Mouse (Mus musculus) liver, embryonic 14.5 days (tissue): ENCODE measurements around the gene Inpp5f.

ENCODE experiments used
- CTCF ChIP-seq: IDR thresholded peaks from 2 replicates; pipeline ENCODE4 v1.5.1; 2016; ENCODE audit warnings: antibody characterized with exemption, low read depth, control low read depth
- EP300 ChIP-seq: IDR thresholded peaks from 2 replicates; pipeline ENCODE4 v1.6.1; 2016; ENCODE audit warnings: antibody characterized with exemption, low read depth

DNA sequence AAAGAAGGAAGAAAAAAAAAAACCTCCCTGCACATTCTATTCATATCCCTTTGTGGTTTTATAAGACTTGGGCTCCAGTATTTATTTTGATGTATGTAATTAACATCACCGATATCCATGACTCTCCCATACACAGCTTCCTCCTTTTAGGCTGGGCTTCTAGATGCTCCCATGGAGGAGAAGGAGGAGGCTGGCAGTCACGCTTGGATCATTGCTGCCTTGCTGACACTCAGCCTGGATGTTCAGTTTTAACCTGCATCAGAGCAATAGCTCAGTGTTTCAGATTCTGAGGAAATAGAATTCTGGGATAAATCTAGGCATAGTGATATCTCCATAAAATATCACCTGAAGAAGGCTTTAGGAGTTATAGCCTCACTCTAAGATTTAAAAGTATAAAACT is 14.3 kb downstream of the Inpp5f start:
- TF ChIP-seq EP300, result no peak
- no peak for TF ChIP-seq CTCF
